Mouse (Mus musculus) CH12F3 (cell line): Measurements from ENCODE around the gene Hoxa7.

ENCODE experiments used
- in situ Hi-C: fragments of 300-500 bp; cut with MboI; formaldehyde crosslinking; loops from 2 replicates; pipeline ENCODE4 v1.14.3; 2020; ENCODE audit warnings: low sequenced_read_pairs

Gene Hoxa7

GRCm38 (mm10) chr6:52240389-52241000 is 18.8 kb upstream of the Hoxa7 start, which contains the start of gene Hoxa10:
Gene Hoxa10, minus strand, starts transcription at chr6:52240854.
- in situ Hi-C loops = no loop called here

DNA sequence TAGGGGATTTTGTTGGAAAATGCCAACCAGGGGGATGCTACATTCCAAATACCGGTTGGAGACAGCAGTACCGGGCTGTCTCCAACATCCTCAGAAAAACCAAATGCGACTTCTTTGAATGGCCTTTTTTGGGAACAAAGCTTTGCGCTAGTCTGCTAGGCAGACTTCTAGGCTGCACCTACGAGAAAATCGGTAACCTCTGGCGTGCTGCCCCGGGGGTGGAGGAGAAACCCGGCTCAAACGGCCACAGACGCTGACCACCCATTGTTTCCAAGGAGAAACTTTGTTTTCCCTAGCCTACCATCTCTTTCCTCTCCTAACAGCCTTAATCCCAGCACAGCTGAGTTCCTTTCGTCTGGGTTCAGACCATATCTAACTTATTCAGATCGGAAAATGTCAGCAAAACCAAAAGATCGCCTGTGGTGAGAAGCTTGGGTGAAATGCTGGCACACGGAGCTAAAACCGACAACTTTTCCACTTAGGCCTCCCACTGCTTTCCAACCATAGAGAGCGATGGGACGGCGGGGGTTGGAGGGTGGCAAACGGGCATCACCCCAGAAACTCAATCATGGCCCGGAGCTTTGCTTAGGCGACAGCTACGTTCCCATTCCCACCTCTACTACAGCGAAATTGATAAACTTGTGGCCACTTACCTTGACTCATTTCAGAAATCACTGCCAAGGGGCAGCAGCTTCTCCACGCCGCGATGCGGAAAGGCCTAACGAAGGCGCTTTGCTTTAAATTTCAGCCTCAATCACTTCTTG is 18.2 kb upstream of the Hoxa7 start:
- in situ Hi-C loops = no loop called here

GRCm38 (mm10) chr6:52238976-52239375 is 17.3 kb upstream of the Hoxa7 start:
- in situ Hi-C loops = no loop called here

DNA sequence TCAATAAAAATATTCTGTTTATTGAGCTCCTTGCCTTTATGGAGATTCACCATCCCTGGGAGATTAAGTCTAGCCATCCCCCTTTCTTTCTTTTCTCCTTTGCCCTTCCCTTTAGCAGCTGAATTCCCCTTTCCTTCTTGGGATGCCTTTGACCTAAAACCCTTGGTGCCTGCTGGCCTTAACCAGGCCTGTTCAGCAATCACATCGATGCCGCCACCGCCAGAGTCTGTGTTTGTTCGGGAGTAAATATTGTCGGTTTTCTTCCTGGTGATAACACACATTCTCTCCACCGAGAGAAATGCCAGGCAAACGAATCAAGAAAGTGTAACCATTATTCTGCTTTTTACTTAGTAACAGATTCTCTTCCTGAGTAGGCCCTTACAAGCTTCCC is 16.5 kb upstream of the Hoxa7 start:
- in situ Hi-C loops = no loop called here

DNA sequence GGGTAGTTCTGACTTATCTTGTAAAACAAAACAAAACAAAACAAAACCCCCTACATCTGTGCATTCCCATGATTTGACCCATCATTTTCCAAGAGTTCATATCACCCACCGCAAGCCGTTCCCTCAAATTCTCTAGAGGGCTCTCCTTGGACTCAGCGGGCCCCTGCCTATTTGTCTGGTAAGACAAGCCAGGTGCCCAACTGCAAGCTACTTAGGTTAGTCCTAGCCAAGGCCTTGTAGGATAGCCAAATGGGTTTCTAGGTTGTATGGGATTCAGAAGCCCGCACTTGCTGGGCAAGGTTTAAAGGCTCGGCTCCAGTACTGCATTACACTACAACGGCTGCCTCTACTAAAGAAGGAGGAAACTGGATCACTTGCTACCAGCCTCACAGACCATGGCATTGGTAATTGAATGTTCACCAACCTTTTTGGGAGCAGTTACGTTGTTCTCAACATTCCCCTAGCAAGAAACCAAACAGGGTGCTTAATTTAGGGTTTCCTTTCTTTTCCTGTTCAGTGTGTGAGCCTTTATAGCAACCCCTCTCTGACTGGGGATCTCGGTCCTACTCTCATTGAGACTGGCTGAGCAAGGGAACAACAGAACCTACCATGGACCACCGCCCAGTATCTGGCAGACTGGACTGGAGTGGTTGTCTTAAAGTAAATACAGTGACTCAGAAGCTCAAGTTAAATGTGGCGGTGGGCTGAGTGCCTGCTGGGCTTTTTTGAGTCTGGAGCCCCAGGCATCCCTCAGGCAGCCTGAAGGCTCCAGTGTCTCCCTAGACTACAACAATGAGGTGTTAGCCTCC is 15.9 kb upstream of the Hoxa7 start:
- in situ Hi-C loops = no loop called here

- in situ Hi-C loops = no loop called here
Measured at GRCm38 (mm10) chr6:52236806-52237205, 15.2 kb upstream of the Hoxa7 start.

DNA sequence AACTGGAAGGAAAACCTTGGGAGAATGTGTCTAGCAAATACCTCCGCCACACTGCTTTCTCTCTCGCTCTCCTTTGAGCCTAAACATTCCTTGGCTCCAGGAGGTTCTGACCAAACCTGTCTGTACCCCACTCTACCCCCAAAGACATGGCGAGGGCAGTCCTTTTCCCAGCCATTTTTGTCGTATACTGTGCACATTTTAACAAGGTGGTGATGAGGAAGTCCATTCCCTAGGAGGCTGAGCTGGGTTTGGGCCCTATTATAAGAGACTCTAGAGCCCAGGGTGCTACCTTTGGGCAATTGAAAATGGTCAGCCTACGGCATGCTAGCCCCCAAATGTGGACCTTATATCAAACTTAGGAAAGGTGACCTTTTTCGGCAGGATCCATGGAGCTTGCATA is 14.2 kb upstream of the Hoxa7 start:
- in situ Hi-C loops = no loop called here

- in situ Hi-C loops = no loop called here
Measured at GRCm38 (mm10) chr6:52235267-52235666, 13.6 kb upstream of the Hoxa7 start.

- in situ Hi-C loops = no loop called here
Measured at GRCm38 (mm10) chr6:52234428-52235140, 12.9 kb upstream of the Hoxa7 start.

- in situ Hi-C loops = no loop called here
Measured at GRCm38 (mm10) chr6:52233546-52234427, 12.1 kb upstream of the Hoxa7 start.

DNA sequence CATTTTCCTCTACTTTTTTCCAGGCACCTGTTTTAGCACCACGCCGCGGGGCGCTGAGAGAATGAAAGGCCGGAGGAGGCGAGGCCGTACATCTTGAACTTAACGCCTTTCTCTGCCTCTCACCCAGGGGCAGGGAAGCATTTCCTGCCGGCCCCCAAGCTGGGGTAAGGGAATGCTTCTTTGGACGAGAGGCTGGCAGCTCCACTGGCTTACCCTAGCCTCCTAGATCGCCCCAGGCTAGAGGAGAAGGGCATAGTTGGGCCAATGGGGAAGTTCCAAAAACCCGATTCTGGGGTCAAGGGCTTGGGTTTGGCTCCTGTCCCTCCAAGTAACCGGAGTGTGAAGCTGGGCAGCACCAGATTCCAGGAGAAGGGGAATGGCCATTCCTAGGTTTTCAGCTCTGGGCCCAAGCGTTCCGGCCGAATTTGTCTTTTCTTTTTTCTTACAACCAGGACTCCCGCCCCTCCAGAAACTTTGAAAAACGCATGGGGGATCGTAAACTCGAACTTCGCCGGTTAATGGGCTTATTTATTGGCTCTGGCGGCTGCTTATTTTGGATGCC is 11.4 kb upstream of the Hoxa7 start:
- in situ Hi-C loops = no loop called here

DNA sequence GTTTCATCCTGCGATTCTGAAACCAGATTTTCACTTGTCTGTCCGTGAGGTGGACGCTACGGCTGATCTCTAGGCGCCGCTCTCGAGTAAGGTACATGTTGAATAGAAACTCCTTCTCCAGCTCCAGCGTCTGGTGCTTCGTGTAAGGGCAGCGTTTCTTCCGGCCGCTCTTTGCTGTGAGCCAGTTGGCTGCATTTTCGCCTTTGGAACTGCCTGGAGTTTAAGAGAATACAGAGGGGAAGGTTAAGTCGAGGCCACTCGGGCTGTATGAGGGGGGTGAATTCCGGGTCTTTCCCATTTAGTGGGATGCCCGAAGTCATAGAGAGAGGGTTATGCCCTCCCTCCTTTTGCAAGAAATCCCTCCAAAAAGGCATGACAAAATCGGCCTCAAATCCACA is 10.9 kb upstream of the Hoxa7 start:
- in situ Hi-C loops = no loop called here

- in situ Hi-C loops = no loop called here
Measured at GRCm38 (mm10) chr6:52231885-52232567, 10.4 kb upstream of the Hoxa7 start.

DNA sequence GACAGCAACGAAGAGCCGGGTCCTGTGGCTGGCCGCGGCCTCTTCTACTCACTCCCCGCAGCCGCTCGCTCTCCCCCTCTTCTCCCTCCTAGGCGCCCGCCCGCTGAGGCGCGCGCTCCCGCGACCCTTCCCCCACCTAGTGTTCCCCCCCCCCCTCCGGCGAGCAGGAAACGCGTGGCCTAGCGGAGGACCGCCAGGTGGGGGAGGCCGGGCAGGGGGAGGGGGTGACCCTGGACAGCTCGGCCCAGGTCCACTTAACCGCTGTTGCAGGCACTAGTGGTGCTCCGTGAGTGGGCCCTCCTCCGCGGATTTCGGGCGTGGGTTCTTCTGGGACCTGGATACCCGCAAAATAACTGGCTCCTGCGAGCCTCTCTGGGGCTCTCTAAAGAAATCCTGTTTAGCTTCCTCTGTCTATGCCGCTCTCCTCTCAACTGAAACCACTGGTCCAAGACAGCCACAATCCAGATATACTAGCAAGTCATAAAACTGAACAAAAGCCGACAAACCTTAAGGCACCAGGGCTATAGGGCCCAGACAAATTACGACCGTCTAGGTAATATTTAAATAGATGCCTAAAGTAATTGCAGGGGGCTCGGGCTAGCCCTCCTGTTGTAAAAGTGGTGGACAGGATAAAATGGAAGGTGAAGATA is 9.0 kb upstream of the Hoxa7 start, which contains the start of gene Hoxa9:
Gene Hoxa9, minus strand, starts transcription at position 574 of the 650 bp plus-strand sequence.
- in situ Hi-C loops = no loop called here

DNA sequence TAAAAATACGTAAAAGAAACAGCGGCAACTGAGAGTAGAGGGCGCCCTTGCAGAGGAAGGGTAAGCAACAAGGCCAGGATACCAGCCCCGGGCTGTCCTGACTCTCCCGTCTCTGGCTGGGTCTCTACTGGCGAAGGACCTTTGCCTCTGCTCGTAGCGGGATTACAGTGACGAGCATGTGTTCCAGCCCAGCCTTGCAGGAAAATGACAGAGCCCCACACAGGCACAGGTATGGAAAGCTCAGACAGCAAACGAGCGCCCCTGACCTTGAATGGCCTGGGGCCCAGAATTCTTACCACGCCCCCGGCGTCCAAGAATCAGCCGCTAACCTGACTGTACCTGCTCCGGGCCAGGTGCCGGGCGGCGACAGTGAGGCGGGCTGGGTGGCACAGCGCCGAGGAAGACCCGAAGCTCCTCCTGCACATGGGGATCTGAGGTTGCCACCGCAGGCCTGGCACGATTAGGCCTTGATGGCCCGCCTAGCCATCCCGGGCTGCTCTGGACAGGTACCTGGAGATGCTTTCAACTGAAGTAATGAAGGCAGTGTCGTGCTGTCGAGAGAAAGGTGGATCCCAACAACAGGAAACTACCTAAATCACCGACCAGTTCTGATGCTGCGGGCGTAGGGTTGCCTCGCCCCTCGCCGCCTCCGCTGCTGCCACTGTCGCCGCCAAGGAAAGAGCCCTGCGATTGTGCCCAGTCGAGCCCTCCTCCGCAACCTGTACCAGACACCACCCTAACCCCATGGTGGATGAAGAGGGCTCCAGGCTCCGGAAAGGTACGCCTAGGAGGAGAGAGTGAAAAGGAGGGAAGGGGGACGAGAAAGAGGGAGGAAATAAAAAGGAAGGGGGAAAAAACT is 8.1 kb upstream of the Hoxa7 start:
- in situ Hi-C loops = loop anchor here (10.0 kb wide), 1 partner anchor 1015 kb away; no protein-coding TSS in a partner anchor

- in situ Hi-C loops = loop anchor here (10.0 kb wide), 1 partner anchor 1014 kb away; no protein-coding TSS in a partner anchor
Measured at GRCm38 (mm10) chr6:52228475-52229465, 7.1 kb upstream of the Hoxa7 start.
